Comparison of ENCODE assay signal across 8 mouse cellular contexts in genomic region chr9:120675371-120676150, GRCm38 (mm10).
DNase-seq lines count a peak whose midpoint lies in the region; ATAC-seq lines count a peak whose summit lies in the region.

No protein-coding gene starts in this region.

- WGBS in forebrain, embryonic 16.5 days: 2% methylated on average over 18 of the region's 18 CpGs
- under 1% methylated on average over 18 of the region's 18 CpGs for WGBS in limb, embryonic 10.5 days
- 2% methylated on average over 16 of the region's 18 CpGs for WGBS in stomach, embryonic 14.5 days

- intact Hi-C loops in heart, postnatal 25 days (cut with DNase I): no loop called here

- peaks cover 29% of the 10 kb centered on the region for H3K4me1 ChIP-seq in forebrain, embryonic 16.5 days (replicated peaks; ENCODE audit: control insufficient read depth, insufficient read depth, low read length)
- peaks cover 56% of the 10 kb centered on the region for H3K4me1 ChIP-seq in limb, embryonic 10.5 days
- H3K4me1 ChIP-seq in stomach, embryonic 14.5 days (ENCODE audit: control insufficient read depth, insufficient read depth, low read length): peaks cover 12% of the 10 kb centered on the region; the same call in 1 of the 2 replicates

- no peaks in the 10 kb centered on the region for H3K36me3 ChIP-seq in forebrain, embryonic 16.5 days (ENCODE audit: control insufficient read depth, insufficient read depth)
- H3K36me3 ChIP-seq in limb, embryonic 10.5 days: no peaks in the 10 kb centered on the region
- H3K36me3 ChIP-seq in stomach, embryonic 14.5 days (ENCODE audit: control insufficient read depth, insufficient read depth, low read length): no peaks in the 10 kb centered on the region

- peak overlapping the region; percentile 24 for H3K9ac ChIP-seq in forebrain, embryonic 16.5 days (replicated peaks; ENCODE audit: low read depth, low read length)
- no peak overlapping the region for H3K9ac ChIP-seq in stomach, embryonic 14.5 days (replicated peaks; ENCODE audit: low read depth, low read length)

- peak; percentile 74 for DNase-seq in heart, adult 11 months
- no peak for DNase-seq in heart, postnatal 25 days (ENCODE audit: low spot score)
- peak; percentile 26 for DNase-seq in R1 (ENCODE audit: low read depth, low spot score)
- peak; percentile 57 for DNase-seq in limb, embryonic 10.5 days (ENCODE audit: low spot score)
- DNase-seq in urinary bladder, postnatal 14 days (ENCODE audit: low spot score): no peak
- DNase-seq in layer of hippocampus, postnatal 25 days (ENCODE audit: extremely low spot score in 1 of 2, low spot score in 1 of 2): no peak

- H3K27me3 ChIP-seq in forebrain, embryonic 16.5 days (replicated peaks; ENCODE audit: control insufficient read depth, insufficient read depth, low read length): no peaks in the 10 kb centered on the region
- peaks cover 29% of the 10 kb centered on the region for H3K27me3 ChIP-seq in limb, embryonic 10.5 days (ENCODE audit: low read depth, poor library complexity, severe bottlenecking)
- no peaks in the 10 kb centered on the region for H3K27me3 ChIP-seq in stomach, embryonic 14.5 days (ENCODE audit: control insufficient read depth, insufficient read depth, low read length)

- peak overlapping the region; percentile 47 for H3K4me2 ChIP-seq in forebrain, embryonic 16.5 days (ENCODE audit: low read length)
- H3K4me2 ChIP-seq in stomach, embryonic 14.5 days (replicated peaks; ENCODE audit: low read depth, low read length): peak overlapping the region; percentile 32

- ATAC-seq in forebrain, embryonic 16.5 days: peak; percentile 37; the same call in 1 of the 2 replicates
- ATAC-seq in stomach, embryonic 14.5 days (ENCODE audit: insufficient number of reproducible peaks, insufficient read depth, low FRiP score, low read depth): no peak

- H3K9me3 ChIP-seq in forebrain, embryonic 16.5 days (ENCODE audit: control insufficient read depth, low read length): no peaks in the 10 kb centered on the region
- no peaks in the 10 kb centered on the region for H3K9me3 ChIP-seq in limb, embryonic 10.5 days (replicated peaks)
- H3K9me3 ChIP-seq in stomach, embryonic 14.5 days (ENCODE audit: control insufficient read depth, low read depth, low read length): no peaks in the 10 kb centered on the region

- H3K27ac ChIP-seq in forebrain, embryonic 16.5 days (ENCODE audit: low read length): no peak overlapping the region
- peak overlapping the region; percentile 72 for H3K27ac ChIP-seq in limb, embryonic 10.5 days
- no peak overlapping the region for H3K27ac ChIP-seq in stomach, embryonic 14.5 days (ENCODE audit: low read length)

- peak overlapping the region; percentile 22 for H3K4me3 ChIP-seq in forebrain, embryonic 16.5 days (replicated peaks; ENCODE audit: low read length)
- peak overlapping the region; percentile 49 for H3K4me3 ChIP-seq in limb, embryonic 10.5 days
- H3K4me3 ChIP-seq in stomach, embryonic 14.5 days (ENCODE audit: low read depth, low read length): peak overlapping the region; percentile 10; the same call in 1 of the 2 replicates

Comparison
In these comparisons a context has a peak if more than half of its experiments do, and no peak if none do; other contexts are left out.
1. DNase-seq: peak in heart, adult 11 months (single experiment), R1 (single experiment) and limb, embryonic 10.5 days (single experiment); none in heart, postnatal 25 days (single experiment), urinary bladder, postnatal 14 days (single experiment) and layer of hippocampus, postnatal 25 days (0 of 2).
2. Peak in every context shown above with its lines, with median percentiles within 50 percentile points of each other: H3K4me3 ChIP-seq.